Mouse (Mus musculus) T-helper 17 cell (primary cell): ENCODE data around the gene Tnnt1.

Experiments
- in situ Hi-C, 2 experiments: fragments of 300-600 bp; cut with MboI, MseI; formaldehyde crosslinking; loops; 1 replicate in 1 of 2; 2 replicates in 1 of 2; pipeline ENCODE4 v1.15.1; 2025; ENCODE audit warnings: high pct_unique_total_duplicates in 2 of 2

Tnnt1 gene

GRCm38 (mm10) chr7:4523205-4524130 is 7.3 kb upstream of the Tnnt1 start:
- in situ Hi-C loops, result loop anchor here (5.0 to 10.0 kb wide), 3 partner anchors 86 to 229 kb away; no protein-coding TSS in a partner anchor

- in situ Hi-C loops, result loop anchor here (5.0 to 10.0 kb wide), 3 partner anchors 85 to 227 kb away; no protein-coding TSS in a partner anchor
These were observed 6.1 kb upstream of the Tnnt1 start for GRCm38 (mm10) chr7:4522292-4522691.

GRCm38 (mm10) chr7:4521231-4522003 is 5.2 kb upstream of the Tnnt1 start:
- in situ Hi-C loops, result loop anchor here (5.0 to 10.0 kb wide), 3 partner anchors 84 to 227 kb away; no protein-coding TSS in a partner anchor

- in situ Hi-C loops, result no loop called here
These were observed 2.3 kb upstream of the Tnnt1 start for GRCm38 (mm10) chr7:4518487-4518886.

- in situ Hi-C loops, result no loop called here
These were observed 329 bp downstream of the Tnnt1 start for GRCm38 (mm10) chr7:4515853-4516252.

- in situ Hi-C loops, result no loop called here
These were observed 2.1 kb downstream of the Tnnt1 start for GRCm38 (mm10) chr7:4513829-4514712.

- in situ Hi-C loops, result no loop called here
These were observed 2.9 kb downstream of the Tnnt1 start for GRCm38 (mm10) chr7:4513236-4513635.

- in situ Hi-C loops, result no loop called here
These were observed 4.5 kb downstream of the Tnnt1 start for GRCm38 (mm10) chr7:4511489-4512224.

GRCm38 (mm10) chr7:4509863-4510608 is 6.1 kb downstream of the Tnnt1 start:
- in situ Hi-C loops, result loop anchor here in 1 of 2 experiments (10.0 kb wide), 1 partner anchor 365 kb away; no protein-coding TSS in a partner anchor

- in situ Hi-C loops, result loop anchor here in 1 of 2 experiments (10.0 kb wide), 1 partner anchor 364 kb away; no protein-coding TSS in a partner anchor
These were observed 7.5 kb downstream of the Tnnt1 start for GRCm38 (mm10) chr7:4508739-4509116.

- in situ Hi-C loops, result loop anchor here in 1 of 2 experiments (10.0 kb wide), 1 partner anchor 363 kb away; no protein-coding TSS in a partner anchor
These were observed 8.0 kb downstream of the Tnnt1 start for GRCm38 (mm10) chr7:4508062-4508738.

- in situ Hi-C loops, result loop anchor here in 1 of 2 experiments (10.0 kb wide), 1 partner anchor 362 kb away; no protein-coding TSS in a partner anchor
These were observed 9.0 kb downstream of the Tnnt1 start for GRCm38 (mm10) chr7:4507220-4507619.

GRCm38 (mm10) chr7:4504646-4505435 is 11.3 kb downstream of the Tnnt1 start:
- in situ Hi-C loops, result loop anchor here in 1 of 2 experiments (10.0 kb wide), 1 partner anchor 360 kb away; no protein-coding TSS in a partner anchor

- in situ Hi-C loops, result loop anchor here in 1 of 2 experiments (10.0 kb wide), 1 partner anchor 359 kb away; no protein-coding TSS in a partner anchor
These were observed 12.3 kb downstream of the Tnnt1 start for GRCm38 (mm10) chr7:4503858-4504257.

- in situ Hi-C loops, result loop anchor here in 1 of 2 experiments (10.0 kb wide), 1 partner anchor 358 kb away; no protein-coding TSS in a partner anchor
These were observed 13.1 kb downstream of the Tnnt1 start for GRCm38 (mm10) chr7:4503100-4503499.

GRCm38 (mm10) chr7:4502421-4503090 is 13.6 kb downstream of the Tnnt1 start:
- in situ Hi-C loops, result loop anchor here in 1 of 2 experiments (10.0 kb wide), 1 partner anchor 358 kb away; no protein-coding TSS in a partner anchor
